Mouse (Mus musculus) heart, adult 2 months (tissue): ENCODE measurements around the gene Stxbp6. TPM values are rescaled to one million over a fixed set of nuclear protein-coding genes. Genes with fewer than 3 reads are reported as not detected.
"Not testable (repeated sequence)": the region's sequence is repeated elsewhere in the genome, so short reads cannot be mapped to it uniquely, and the experiment has no call there.

Experiments used
- DNase-seq, 2 experiments: peaks; one replicate each; pipeline ENCODE4 v3.0.0; 2021
- H3K27ac ChIP-seq: fragments of 200-600 bp; 2 replicates; pipeline ENCODE4 v1.8.1; 2022
- H3K27me3 ChIP-seq: fragments of 200-500 bp; 2 replicates; pipeline ENCODE4 v1.6.1; 2012; ENCODE audit warnings: mild to moderate bottlenecking, low read length, inconsistent platforms, mixed read lengths; ENCODE audit not compliant: control insufficient read depth, insufficient read depth
- H3K36me3 ChIP-seq: fragments of 200-500 bp; 2 replicates; pipeline ENCODE4 v1.6.1; 2012; ENCODE audit warnings: low read length, inconsistent platforms; ENCODE audit not compliant: control insufficient read depth, insufficient read depth
- H3K4me1 ChIP-seq: fragments of 200-500 bp; 2 replicates; pipeline ENCODE4 v1.6.1; 2011; ENCODE audit warnings: low read length; ENCODE audit not compliant: control insufficient read depth, insufficient read depth
- H3K4me3 ChIP-seq: fragments of 200-600 bp; 2 replicates; pipeline ENCODE4 v1.8.1; 2022
- H3K79me2 ChIP-seq: fragments of 200-500 bp; replicated peaks from 2 replicates; pipeline ENCODE4 v1.6.1; 2012; ENCODE audit warnings: mild to moderate bottlenecking, inconsistent platforms, low read length, moderate library complexity, mixed read lengths; ENCODE audit not compliant: control insufficient read depth, insufficient read depth
- H3K9ac ChIP-seq: fragments of 200-500 bp; 2 replicates; pipeline ENCODE4 v1.6.1; 2012; ENCODE audit warnings: low read depth, mild to moderate bottlenecking, control low read depth, inconsistent platforms, low read length, mixed read lengths
- CTCF ChIP-seq: fragments of 200-600 bp; IDR thresholded peaks from 2 replicates; pipeline ENCODE4 v1.8.1; 2022; ENCODE audit warnings: antibody characterized with exemption, mild to moderate bottlenecking, moderate library complexity
- EP300 ChIP-seq: fragments of 200-500 bp; IDR thresholded peaks from 2 replicates; pipeline ENCODE4 v1.6.1; 2011; ENCODE audit warnings: low read depth, low read length, control low read depth; ENCODE audit not compliant: insufficient read depth
- POLR2A ChIP-seq: fragments of 200-500 bp; IDR thresholded peaks from 2 replicates; pipeline ENCODE4 v1.6.1; 2011; ENCODE audit warnings: mild to moderate bottlenecking, low read depth, low read length, control low read depth; ENCODE audit not compliant: insufficient read depth
- WGBS: fragments of 180-500 bp; shearing (Covaris S2); methylation state at CpG from one replicate; pipeline ENCODE4 v1.1.7; 2018; 5-methylcytosine and 5-hydroxymethylcytosine counted together
- intact Hi-C: fragments of 180-260 bp; cut with DNase I; formaldehyde crosslinking; loops from one replicate; pipeline ENCODE4 v1.15.1; 2025
- long read RNA-seq: library from polyadenylated mRNA; stranded (forward); transcript quantifications from one replicate; pipeline ENCODE4 v2.0.0, GENCODE M21; 2021
- polyA plus RNA-seq: library from polyadenylated mRNA; depleted of rRNA; stranded (reverse); fragments of >200 nt; gene quantifications from 2 replicates; pipeline ENCODE4 v1.2.3, GENCODE M21; 2012; rRNA removed
- total RNA-seq, 2 experiments: library from RNA; stranded (reverse); gene quantifications; 2 replicates each; pipeline ENCODE4 v1.2.3; 2021

Gene Stxbp6
- total RNA-seq = 1 to 10 TPM; 5.1 to 9.2 TPM
- polyA plus RNA-seq = 7.9 and 17.3 TPM in 2 replicates
- long read RNA-seq, full-length matches to known transcripts = 5 of 7 reads
- long read RNA-seq, partial matches to known transcripts = 0 of 7 reads
- long read RNA-seq, other reads (novel, unspliced or antisense) = 2 of 7 reads

- Histone ChIP-seq H3K4me3 (peak within 1 kb of the TSS; percentile 59), H3K36me3 (no peaks in the 10 kb centered on the region), H3K27ac (peak within 1 kb of the TSS; percentile 90), H3K79me2 (no peaks in the 10 kb centered on the region), H3K9ac (peak within 1 kb of the TSS; percentile 95), H3K4me1 (peaks cover 1% of the 10 kb centered on the region), H3K27me3 (no peaks in the 10 kb centered on the region)
- intact Hi-C loops = loop anchor here (5.0 kb wide), 2 partner anchors 62 to 147 kb away; no protein-coding TSS in a partner anchor
- WGBS = under 1% methylated on average over 20 of the region's 20 CpGs
- peak; percentile 74 to 84 for DNase-seq
- TF ChIP-seq EP300 (0 out of 2 replicates have a peak, but pooled peaks have one; percentile 31), CTCF (no peak), POLR2A (peak; percentile 48; the same call in 1 of the 2 replicates)
Observed at GRCm38 (mm10) chr12:45074611-45075342, at the start of gene Stxbp6. Stxbp6 (minus strand) TSS chr12:45074709.

- intact Hi-C loops, DNase-seq, H3K36me3 ChIP-seq, H3K79me2 ChIP-seq, H3K27me3 ChIP-seq, H3K9ac ChIP-seq, H3K4me3 ChIP-seq, H3K4me1 ChIP-seq, H3K27ac ChIP-seq: not testable (repeated sequence)
- WGBS = 83% methylated on average over 2 of the region's 2 CpGs
Observed at GRCm38 (mm10) chr12:45102954-45103353, 28.4 kb upstream of the Stxbp6 start.

DNA sequence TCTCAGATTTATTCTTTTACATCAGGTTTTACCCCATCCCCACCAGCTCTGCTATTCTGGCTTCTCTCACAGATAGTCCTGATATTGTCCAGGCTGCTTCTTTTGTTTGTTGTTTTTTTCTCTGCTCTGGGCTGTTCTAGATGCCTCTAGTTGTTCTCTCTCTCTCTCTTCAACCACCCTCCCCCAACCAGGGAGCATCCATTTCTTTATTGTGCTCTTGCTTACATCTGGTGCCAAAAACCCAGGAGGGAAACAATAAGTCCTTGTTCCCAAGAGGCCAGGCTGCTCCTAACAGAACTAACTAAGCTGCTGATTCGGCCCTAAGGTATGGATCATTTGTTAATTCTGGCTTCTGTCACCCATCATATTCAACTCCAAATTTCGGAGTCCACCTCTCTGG, 19.2 kb upstream of the Stxbp6 start:
- H3K27ac ChIP-seq = no peak overlapping the region
- 39% methylated on average over 2 of the region's 2 CpGs for WGBS
- DNase-seq = no peak
- no peak overlapping the region for H3K4me3 ChIP-seq
- intact Hi-C loops = no loop called here
- no peak overlapping the region for H3K9ac ChIP-seq
- no peaks in the 10 kb centered on the region for H3K36me3 ChIP-seq
- TF ChIP-seq CTCF = no peak
- no peak for TF ChIP-seq POLR2A
- no peak for TF ChIP-seq EP300
- no peaks in the 10 kb centered on the region for H3K79me2 ChIP-seq
- H3K27me3 ChIP-seq = no peaks in the 10 kb centered on the region
- H3K4me1 ChIP-seq = no peaks in the 10 kb centered on the region

DNA sequence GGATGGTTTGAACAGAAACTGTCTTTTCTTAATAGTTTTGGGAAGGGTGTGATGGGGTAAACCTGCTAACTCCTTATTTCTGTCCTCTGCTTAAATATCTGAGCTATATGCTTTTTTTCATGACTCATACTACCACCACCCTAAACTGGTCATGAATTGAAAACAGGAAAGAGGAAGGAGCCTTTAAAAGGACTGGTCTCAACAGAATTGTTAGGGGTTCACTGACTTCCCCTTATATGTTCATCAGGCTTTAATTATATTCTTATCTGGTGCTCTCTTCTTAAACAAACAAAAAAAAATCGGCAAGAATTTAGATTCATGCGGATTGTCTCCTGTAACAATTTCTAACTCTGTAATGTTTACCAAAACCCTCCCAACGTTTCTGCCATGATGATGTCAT, 17.9 kb upstream of the Stxbp6 start:
- intact Hi-C loops = no loop called here
- H3K27ac ChIP-seq = no peak overlapping the region
- no peak overlapping the region for H3K4me3 ChIP-seq
- no peak for DNase-seq
- H3K79me2 ChIP-seq = no peaks in the 10 kb centered on the region
- H3K9ac ChIP-seq = no peak overlapping the region
- no peaks in the 10 kb centered on the region for H3K27me3 ChIP-seq
- WGBS = 31% methylated on average over 3 of the region's 3 CpGs
- no peak for TF ChIP-seq EP300
- no peak for TF ChIP-seq CTCF
- no peak for TF ChIP-seq POLR2A
- H3K4me1 ChIP-seq = no peaks in the 10 kb centered on the region
- H3K36me3 ChIP-seq = no peaks in the 10 kb centered on the region

GRCm38 (mm10) chr12:45083145-45083475, 8.6 kb upstream of the Stxbp6 start:
- WGBS = 68% methylated on average over 1 of the region's 1 CpGs

DNA sequence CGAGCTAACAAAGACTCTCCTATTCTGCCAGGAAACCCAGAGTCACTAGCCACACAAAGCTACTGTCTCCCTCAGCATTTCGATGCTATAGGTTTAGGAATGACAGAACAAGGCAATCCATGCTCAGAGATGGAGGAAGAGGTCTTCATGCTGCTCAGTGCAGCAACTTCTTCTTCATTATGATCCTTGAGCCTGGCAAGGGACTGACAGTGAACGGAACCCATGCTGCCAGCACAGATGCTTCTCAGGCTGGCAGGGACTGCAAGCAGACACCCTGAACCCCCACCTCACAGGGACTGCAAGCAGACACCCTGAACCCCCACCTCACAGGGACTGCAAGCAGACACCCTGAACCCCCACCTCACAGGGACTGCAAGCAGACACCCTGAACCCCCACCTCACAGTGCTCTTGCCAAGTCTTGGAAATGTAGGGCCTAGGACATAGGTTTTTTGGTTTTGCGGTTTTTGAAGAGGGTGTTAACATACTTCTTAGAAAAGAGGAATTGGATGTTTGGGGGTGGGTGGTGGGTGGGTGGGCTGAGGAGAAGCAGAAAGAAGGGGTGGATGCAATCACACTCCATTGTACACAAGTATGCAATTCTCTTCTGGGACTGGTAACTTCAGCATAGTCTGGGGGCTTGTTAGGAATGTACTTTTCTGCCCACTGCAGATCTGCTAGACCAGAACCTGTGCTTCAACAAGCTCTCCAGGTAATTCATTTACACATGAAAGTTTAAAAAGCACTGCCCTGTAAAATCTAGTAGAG, 8.1 kb upstream of the Stxbp6 start:
- 80% methylated on average over 4 of the region's 4 CpGs for WGBS

More at GRCm38 (mm10) chr12:45083145-45083475, 8.6 kb upstream of the Stxbp6 start:
- no peaks in the 10 kb centered on the region for H3K27me3 ChIP-seq
- H3K4me1 ChIP-seq = no peaks in the 10 kb centered on the region
- H3K79me2 ChIP-seq = no peaks in the 10 kb centered on the region
- TF ChIP-seq CTCF = no peak
- no peak for TF ChIP-seq EP300
- no peak for TF ChIP-seq POLR2A
- H3K4me3 ChIP-seq = no peak overlapping the region
- no peaks in the 10 kb centered on the region for H3K36me3 ChIP-seq
- no peak for DNase-seq
- H3K9ac ChIP-seq = no peak overlapping the region
- H3K27ac ChIP-seq = no peak overlapping the region
- intact Hi-C loops = no loop called here

More for the DNA sequence above, 8.1 kb upstream of the Stxbp6 start:
- H3K79me2 ChIP-seq = no peaks in the 10 kb centered on the region
- H3K27ac ChIP-seq = no peak overlapping the region
- H3K27me3 ChIP-seq = no peaks in the 10 kb centered on the region
- TF ChIP-seq POLR2A (no peak), EP300 (no peak), CTCF (no peak)
- H3K9ac ChIP-seq = no peak overlapping the region
- H3K4me1 ChIP-seq = no peaks in the 10 kb centered on the region
- intact Hi-C loops = no loop called here
- no peaks in the 10 kb centered on the region for H3K36me3 ChIP-seq
- DNase-seq = no peak
- no peak overlapping the region for H3K4me3 ChIP-seq
